Mouse (Mus musculus) layer of hippocampus, postnatal 36 days (tissue): ENCODE data around the gene Gucy2g. TPM values are rescaled to one million over a fixed set of nuclear protein-coding genes. Genes with fewer than 3 reads are reported as not detected.
A peak's percentile ranks its signal among the peaks of the same experiment; 100 is the strongest.
"Not testable (repeated sequence)": the region's sequence is repeated elsewhere in the genome, so short reads cannot be mapped to it uniquely, and the experiment has no call there.

Source experiments
- DNase-seq, 2 experiments: peaks; one replicate each; pipeline ENCODE4 v3.0.0; 2022
- total RNA-seq, 2 experiments: library from RNA; stranded (reverse); gene quantifications; 2 replicates each; pipeline ENCODE4 v1.2.3; 2021

Gucy2g gene
- total RNA-seq, 2 experiments from 2014 or later = 0.72 to 0.96 TPM

DNA sequence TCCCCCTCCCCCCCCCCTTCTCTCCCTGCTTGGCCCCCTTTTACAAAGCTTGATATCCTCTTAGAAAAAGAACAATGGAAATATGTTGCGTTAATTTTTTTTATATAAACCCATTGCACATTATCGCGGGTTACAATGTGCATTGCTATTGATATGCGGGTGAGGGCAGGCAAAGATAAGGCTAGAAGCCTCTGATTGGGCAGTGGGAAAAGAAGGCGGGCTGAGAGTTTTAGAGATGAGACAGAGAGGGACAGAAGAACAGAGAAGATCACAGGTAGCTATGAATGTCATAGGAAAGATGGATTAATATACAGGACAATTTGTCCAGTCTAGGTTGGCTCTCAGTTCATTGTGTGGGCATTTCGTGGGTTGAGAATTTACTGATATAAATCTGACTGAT lies 33.8 kb downstream of the Gucy2g start:
- no peak for DNase-seq

DNA sequence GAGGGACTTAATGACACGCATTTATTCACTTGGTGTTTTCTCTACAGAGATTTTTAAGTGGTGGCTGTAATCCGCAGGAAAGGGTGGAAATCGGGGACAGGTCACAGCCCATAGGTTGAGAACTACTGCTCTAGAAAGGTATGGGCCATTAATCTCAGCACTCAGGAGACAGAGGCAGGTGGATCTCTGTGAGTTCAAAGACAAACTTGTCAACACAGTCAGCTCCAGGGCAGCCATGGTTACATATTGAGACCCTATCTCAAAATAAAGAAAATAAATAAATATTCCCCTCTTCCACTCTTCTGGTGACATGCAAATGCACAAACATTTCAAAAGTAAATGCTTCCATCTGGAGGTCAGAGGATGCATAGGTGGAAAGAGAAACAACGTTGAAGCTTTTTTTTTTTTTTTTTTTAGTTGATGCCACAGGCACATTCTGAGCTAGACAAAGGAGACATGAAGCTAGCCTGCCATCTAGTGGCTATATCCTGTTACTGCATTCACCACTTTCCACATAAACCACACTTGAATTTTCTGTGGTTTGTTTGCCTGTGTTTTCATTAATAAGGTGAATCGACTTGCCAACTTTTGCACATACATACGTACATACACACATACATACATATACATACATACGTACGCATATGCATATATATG lies 34.4 kb downstream of the Gucy2g start:
- no peak for DNase-seq

DNA sequence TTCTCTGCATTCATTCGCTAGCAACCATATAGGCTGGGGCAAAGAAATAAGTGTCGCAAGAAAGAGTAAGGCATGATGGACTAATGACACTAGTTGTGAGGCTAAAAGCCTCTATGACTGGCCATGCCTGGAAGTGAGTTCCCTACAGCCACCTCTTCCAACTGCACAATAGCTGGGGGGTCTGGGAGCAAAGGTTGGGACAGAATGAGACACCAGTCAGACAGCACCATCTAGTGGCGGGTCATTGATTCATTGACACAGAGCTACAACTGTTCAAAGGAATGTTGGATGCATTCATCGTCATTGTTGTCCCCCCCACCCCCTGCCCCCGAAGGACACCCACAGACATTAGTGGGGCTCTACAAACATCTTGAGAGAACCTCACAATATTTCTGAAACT lies 42.7 kb downstream of the Gucy2g start:
- peak in 1 of 2 experiments; percentile 66 for DNase-seq

DNA sequence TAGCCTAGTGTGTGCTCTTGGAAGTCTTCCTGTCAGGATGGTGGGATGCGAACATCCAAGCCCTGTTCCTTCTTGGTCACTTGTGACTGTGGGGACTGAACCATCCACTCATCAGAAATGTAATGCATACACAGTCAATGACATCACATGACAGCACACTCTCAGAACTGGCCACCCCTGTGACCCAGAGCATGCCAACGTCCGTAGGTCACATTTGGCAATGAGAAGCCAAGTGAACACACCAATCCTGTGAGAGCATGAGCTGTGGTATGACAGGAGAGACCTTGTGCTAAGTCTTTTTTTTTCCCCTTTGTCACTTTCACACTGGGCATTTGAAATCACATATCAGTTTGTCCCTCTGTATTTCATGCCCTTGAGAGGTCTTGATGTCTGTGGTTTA lies 45.5 kb downstream of the Gucy2g start:
- DNase-seq = no peak

DNA sequence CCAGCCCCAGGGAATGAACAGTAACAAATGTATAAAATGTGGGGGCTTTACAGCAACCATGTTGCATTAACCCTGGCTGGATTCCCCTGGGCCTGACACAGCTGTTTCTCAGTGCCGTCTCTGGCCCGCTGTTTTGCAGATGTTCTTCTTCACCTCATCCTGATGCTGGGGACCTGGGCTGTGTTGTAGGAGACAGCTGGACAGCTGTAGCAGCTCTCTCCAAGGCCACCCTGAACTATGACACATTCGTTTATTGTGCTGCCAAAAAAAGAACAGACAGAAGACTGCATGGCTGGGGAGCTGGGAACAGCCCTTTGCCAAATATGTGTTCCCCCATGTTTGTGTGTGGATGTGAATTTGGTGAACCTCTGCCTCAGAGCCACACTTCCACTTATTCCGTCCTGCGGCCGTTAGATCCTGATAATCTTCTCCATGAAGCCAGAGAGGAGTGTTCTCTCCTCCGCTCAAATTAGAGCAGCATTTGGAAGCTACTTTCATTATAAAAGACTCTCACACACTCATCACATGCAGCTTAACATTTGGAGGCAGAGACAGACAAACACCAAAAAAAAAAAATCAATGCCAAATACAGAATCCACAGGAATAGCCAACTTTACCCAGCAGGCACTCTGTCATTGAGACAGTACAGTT lies 46.4 kb downstream of the Gucy2g start:
- DNase-seq = no peak

DNA sequence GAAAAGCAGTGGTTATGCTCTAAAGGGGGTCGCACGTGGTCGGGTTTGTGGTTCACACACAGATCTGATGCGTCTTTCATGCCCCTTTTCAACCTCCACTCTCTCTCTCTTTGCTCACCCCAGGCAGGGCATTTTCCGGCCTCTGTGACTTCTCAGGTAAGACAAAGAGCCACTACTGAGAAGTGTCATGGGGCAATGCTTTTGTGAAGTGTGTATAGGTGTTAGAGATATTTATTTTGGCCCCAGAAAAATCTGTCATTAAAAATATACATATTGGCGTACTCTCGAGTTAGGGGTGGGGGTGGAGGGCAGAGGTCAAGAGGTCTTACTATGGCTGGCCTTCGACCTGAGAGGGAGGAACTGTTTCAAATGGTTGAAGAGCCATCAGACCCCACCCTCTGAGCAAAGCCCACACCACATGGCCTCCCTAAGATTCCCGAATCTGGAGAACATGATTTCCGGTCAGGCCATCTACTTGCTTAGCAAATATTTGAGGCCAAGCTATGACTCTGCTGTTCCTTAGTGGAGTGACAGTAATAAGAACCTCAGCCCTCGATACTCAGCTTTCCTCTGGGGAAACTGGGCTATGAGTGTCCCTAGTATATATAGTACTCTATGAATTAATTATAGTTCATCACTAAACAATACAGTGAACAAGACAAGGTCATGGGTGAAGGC lies 47.2 kb downstream of the Gucy2g start:
- DNase-seq = no peak

DNA sequence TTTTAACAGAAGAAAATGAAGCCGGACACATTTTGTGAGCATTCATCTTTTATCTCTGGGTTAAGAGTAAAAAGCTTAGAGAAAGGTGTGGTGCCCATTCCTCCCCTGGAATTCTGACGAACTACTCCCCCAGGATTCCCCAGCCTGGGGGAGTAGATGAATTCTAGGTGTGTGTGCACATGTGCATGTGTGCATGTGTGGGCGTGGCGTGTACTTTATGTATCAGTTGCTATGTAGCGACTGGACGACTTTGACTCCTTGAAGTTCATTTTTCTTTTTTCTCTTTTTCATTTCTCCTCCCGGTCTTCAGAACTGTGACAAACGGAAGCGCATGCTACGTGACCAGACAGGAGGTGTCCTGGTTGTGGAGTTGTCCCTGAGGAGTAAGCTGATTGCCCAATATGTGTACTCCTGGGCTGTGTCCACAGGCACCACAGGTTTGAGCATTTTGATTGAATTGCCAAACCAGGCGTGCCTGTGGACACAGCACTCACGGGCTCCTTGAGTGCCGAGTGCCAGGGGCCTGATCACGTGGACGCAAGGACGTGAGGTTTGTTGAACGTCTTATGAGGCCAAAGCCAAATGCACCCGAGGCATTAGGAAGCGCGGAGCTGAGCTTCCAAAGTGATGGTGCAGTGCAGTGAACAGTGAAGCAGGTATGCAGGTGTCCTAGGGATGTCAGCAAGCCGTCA lies 48.6 kb downstream of the Gucy2g start:
- DNase-seq = no peak

DNA sequence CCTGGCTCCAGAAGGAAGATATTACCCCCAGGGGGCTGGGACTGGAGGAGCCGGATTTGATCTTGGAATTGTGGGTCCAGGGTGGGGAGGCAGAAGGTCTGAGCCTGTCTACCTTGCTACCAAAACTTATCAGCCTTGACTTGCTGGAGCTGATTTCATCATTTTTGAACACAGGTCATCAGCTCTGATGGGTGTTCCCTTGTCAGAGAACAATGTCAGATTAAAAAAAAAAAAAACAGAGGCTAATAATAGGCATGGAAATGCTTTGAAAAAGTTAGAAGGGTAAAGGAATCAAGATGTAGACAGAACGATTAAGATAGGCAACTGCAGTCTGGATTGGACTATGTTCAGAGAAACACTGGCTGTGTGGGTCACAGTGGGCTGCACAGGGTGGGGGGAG lies 49.4 kb downstream of the Gucy2g start:
- no peak for DNase-seq

DNA sequence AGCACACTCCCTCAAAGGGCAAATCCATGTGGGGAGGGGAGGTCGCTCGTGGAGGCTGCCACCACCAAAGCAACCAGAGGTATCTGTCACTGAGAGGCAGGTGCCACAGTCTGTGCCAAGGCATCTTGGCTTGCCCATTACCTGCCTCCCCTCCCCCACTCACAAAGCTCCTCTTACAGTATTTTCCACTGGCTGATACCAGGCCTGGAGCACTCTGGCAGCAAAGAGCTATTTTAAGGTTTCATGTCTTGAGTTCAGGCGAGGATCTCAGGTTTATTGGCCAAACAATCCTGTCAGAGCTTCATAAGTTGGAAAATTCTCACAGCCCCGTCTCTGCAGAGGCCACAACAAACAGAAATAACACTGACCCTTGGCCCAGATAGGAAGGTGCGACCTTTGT lies 51.0 kb downstream of the Gucy2g start:
- no peak for DNase-seq

DNA sequence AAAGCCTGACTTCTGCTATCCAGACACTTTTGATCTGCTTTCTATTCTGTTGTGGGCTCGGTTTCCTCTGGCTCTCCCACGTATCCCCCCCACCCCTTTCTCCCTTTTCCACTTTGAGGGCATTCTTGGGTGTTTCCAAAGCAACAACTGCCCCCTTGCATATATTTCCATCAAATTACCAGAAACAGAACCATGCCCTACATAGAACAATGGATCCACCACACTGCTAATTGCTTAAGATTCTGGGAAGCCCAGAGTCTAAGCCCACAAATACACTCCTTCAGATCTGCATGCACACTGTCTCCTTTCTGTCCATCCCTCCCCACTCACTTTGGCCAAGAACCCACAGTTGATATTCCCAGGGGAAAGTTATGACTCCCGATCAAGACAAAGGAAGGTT lies 55.4 kb downstream of the Gucy2g start:
- DNase-seq = no peak

DNA sequence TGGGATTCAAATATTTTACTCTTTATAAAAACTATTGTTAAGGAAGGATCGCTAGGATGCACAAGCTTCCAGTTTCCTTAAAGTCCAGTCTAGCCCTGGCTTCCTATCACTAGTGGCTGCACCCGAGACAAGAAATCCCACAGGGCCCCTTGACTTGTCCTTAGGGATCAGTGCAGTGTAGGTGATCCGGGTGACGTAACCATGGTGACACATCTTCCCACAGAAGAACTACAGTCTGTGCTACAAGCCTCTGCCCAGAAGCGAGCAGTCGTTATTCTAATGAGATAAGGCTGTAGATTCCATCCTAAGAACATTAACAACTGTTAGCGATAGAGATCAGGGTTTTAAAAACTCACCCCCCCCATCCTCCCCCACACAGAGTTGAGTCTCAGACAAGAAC lies 56.0 kb downstream of the Gucy2g start:
- DNase-seq = no peak

DNA sequence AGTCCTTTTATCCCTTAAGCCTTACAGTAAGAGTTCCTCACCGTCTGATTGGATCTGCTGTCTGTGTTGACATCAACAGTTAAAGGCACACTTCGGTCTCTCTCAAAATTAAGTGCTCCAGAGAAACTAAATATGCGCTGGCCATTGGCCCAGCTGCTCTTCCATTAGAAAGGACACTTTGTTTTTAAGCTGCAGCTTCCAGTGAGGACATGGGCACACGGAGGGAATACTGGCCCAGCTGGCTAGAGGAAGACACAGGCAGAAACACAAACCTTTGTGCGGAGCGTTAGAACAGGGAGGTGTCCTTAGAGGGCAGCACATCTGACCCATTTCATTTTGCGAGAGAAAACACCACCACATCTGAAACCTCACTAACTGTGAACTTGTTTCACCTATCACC lies 56.6 kb downstream of the Gucy2g start:
- DNase-seq = no peak

DNA sequence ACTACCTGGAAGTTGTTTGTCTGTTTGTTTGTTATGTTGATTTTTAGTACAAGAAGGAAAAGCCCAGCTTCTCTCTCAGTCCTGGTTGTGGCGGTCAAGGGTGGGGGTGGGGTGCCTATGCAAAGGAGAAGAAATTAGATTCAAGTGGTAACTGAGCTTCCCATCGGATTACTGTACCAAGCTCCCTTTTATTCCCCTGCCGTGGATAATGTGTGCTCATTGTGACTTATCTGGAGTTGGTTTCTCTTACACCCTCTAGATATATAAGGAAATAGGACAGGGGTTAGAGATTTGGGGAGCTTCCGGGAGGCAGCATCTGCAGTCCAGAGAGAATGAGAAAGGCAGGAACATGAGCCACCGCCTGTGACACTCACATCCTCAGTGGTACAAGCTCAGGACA lies 60.6 kb downstream of the Gucy2g start, which contains the start of gene Tectb:
Gene Tectb, plus strand, starts transcription at position 301 of the 400 bp plus-strand sequence.
- DNase-seq = no peak

DNA sequence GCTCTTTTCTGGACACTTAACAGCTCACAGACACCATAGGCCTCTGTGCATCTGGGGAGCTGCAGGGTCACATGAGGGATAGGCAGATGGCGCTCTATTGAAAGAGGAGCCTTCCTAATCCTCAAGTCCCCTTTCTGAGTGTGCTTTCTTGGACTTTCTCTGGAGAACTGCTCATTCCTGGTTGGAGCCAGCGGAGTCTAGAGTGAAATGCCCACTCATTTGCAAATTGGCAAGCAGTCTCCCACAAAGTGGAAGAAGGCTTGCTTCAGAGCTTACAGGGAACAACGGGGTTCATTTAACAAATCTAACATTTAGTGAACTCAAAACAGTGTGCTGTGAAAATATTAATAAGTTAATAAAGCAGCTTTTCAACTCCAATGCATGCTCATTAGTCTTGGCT lies 63.9 kb downstream of the Gucy2g start:
- DNase-seq = no peak

DNA sequence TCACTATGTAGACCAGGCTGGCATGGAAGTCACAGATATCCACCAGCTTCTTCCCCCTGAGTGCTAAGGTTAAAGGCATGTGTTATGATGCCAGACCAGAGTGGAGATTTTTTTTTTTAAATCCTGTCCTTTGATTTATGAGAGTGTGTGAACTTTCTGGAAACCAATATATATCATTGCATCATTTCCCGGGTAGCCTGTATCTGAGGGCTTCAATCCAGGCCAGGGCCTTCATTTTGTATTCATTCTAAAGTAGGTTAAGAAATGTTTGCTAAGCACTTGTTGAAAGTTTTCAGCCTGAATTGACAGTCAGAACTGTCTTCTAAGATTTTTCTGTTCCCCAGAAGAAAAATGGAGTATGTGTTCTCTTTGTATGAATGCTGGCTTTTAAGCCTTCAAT lies 69.5 kb downstream of the Gucy2g start:
- DNase-seq = no peak

DNA sequence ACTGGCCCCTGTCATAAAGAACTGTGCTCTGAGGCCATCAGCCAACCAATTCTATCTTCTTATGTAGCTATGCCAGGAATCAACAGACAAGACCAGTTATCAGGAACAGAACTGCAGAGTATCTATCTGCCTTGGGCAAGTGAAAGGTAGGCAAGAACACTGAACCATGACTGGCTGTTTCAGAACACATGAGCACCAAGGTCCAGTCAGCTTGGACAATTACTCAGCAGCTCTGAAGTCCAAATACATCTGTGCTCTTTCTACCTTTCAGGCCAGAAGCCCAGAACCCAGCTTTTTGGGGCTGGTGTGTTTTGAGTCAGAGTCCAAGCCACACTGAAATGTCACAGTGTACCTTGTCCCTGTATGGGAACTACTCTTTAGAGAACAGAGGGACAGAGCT lies 70.6 kb downstream of the Gucy2g start:
- DNase-seq = no peak

DNA sequence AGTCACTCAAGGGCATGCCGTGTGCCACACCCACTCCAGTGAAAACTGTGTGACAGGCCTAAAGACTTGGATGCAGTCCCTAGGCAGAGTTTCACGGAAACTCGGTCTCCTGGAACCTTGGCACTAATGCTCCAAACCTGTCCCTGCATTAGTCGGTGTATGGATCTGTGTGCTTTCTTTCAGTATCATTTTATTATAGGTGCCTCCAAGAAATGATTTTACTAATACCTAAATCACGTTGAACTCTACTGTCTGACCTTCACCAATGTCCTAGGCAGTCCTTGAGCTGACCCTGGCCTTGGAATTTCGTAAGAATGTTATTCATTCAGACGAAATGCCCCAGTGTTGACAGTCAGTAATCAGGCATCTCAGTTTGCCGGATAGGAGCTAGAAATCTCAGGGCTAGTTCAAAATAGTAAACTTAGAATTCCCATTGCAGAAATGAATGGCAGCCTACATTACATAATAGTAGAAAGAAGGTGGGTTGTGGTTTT lies 71.8 kb downstream of the Gucy2g start:
- DNase-seq = not testable (repeated sequence)

DNA sequence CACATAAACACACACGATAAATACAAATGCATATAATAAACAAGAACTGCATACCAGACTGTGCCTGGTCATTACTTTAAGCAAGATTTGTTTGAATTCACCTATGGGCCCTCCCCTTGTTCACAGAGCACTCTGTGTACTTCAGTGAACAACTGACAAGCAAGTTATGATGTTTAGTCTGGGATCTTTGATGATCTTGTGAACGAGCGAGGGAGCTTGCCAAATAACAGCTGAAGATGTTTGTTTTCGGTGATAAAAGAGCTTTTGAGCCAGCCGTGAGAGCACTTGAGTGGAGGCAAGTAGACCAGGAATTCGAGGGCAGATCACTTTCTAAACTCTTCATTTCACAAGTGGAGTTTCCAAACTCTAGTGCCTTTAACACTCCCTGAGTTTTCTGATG lies 72.7 kb downstream of the Gucy2g start:
- no peak for DNase-seq

DNA sequence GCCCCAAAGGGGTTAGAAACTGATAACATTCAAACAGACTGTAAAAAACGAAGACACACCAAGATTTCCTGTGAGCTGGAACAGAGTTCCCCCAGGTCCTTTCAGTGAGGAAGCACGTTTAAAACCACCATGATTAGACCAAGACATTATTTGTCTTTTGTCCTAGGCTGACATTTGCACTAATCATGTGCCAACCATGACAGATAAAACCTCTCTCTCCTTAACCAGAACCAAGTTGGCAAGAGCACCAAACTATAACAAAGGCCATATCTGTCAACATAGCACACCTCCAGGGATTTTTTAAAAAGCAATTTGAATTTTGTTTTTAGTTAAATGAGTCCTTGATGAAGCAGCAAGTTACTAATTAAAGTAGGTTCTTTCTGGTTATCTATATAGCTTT lies 73.3 kb downstream of the Gucy2g start:
- no peak for DNase-seq

DNA sequence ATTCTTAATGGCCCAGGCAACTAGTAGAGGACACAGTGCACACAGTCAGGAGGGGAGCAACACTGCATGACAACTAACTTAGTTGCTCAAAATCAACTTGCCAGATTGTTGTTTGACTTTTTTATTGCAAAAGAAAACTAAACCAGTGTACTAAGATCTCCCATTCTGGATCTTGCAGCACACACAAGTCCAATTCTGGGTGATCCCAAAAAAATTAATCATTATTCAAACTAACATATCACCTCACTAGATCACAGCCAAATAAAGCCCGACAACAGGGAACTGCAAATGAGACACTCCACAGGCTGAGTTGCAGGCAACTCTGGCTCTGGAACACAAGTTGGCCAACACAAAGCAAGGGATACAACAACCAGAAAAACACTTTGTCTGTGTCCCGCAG lies 74.3 kb downstream of the Gucy2g start:
- DNase-seq = no peak

DNA sequence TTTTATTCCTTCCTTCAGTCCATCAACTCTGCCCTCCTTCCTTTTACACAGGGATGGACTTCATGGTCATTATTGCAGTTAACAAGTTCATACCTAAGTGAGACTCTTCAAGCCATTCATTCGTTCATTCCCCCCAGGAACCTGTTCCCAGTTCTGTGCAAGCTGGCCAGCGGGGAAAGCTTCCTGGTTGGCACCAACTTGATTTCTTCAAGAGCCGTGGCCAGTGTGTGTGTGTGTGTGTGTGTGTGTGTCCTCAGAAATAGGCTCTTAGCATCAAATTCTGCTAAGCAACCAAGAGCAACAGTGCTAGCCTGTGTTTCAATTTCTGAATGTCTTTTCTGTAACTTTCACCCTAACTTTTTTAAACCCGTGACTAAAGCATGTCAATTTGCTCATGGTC lies 75.1 kb downstream of the Gucy2g start:
- DNase-seq = no peak

DNA sequence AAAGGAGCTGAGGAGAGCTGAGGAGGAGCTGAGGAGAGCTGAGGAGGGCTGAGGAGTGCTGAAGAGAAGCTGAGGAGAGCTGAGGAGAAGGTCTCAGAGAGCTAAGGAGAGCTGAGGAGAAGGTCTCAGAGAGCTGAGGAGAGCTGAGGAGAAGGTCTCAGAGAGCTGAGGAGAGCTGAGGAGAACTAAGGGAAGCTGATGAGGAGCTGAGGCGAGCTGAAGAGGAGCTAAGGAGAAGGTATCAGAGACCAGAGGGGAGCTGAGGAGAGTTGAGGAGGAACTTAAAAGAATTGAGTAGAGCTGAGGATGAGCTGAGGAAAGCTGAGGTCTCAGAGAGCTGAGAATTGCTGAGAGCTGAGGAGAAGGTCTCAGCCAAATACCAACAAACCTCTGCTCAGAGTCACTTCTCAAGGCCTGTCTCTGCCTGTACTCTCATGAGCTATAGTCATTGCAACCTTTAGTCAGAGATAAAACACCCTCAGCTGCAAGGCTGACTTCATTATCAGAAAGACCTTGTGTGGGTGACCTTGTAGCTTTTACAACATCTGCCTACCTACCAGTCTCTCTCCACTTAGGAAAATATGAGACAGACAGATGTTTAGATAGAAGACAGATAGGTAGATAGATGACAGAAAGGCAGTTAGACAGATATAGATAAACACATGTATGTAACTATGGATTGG lies 75.7 kb downstream of the Gucy2g start:
- no peak for DNase-seq

DNA sequence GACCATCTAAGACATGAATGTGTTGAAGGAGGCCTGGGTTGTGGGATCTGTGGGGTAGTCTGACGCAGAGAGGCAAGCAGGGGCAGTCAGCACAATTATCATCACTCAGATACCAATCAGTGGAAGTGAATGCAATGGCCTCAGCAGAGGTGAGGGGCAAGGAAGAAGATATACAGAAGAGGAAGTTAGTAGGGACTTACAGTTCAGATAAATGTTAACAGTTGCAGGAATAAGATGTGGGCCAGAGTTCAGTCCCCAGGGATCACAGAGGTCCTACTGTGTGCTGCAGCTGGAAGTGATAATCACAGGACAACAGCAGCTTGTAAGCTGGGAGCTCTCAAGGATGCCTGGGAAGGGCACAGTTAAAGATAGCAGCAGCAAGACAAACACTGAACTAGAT lies 76.9 kb downstream of the Gucy2g start:
- DNase-seq = no peak
